Mouse (Mus musculus) right cerebral cortex, postnatal 25 days (tissue): ENCODE data around the gene Pak6.

Source experiments
- DNase-seq: peaks from one replicate; pipeline ENCODE4 v3.0.0; 2022

The Pak6 gene

GRCm38 (mm10) chr2:118700179-118701062 lies 37.3 kb downstream of the Pak6 start:
- peak; percentile 74 for DNase-seq

GRCm38 (mm10) chr2:118701161-118701560 lies 38.1 kb downstream of the Pak6 start:
- no peak for DNase-seq

GRCm38 (mm10) chr2:118701971-118702882 lies 39.1 kb downstream of the Pak6 start:
- no peak for DNase-seq

- no peak for DNase-seq
Observed at GRCm38 (mm10) chr2:118702883-118703761, 40.0 kb downstream of the Pak6 start.

GRCm38 (mm10) chr2:118703913-118704730 lies 41.0 kb downstream of the Pak6 start, which contains the start of gene Ankrd63:
Gene Ankrd63 (minus strand): TSS chr2:118703963.
- no peak for DNase-seq

- no peak for DNase-seq
Observed at GRCm38 (mm10) chr2:118706436-118706835, 43.3 kb downstream of the Pak6 start.

- no peak for DNase-seq
Observed at GRCm38 (mm10) chr2:118708472-118708871, 45.4 kb downstream of the Pak6 start.

- no peak for DNase-seq
Observed at GRCm38 (mm10) chr2:118709655-118710221, 46.6 kb downstream of the Pak6 start.

GRCm38 (mm10) chr2:118711038-118711494 lies 48.0 kb downstream of the Pak6 start:
- DNase-seq, result peak; percentile 70

GRCm38 (mm10) chr2:118713631-118714030 lies 50.5 kb downstream of the Pak6 start:
- no peak for DNase-seq

- DNase-seq, result peak; percentile 78
Observed at GRCm38 (mm10) chr2:118714230-118714629, 51.1 kb downstream of the Pak6 start.

- DNase-seq, result peak; percentile 2
Observed at GRCm38 (mm10) chr2:118716677-118717076, 53.6 kb downstream of the Pak6 start.

- peak; percentile 4 for DNase-seq
Observed at GRCm38 (mm10) chr2:118723693-118724486, 60.8 kb downstream of the Pak6 start.

GRCm38 (mm10) chr2:118725511-118725910 lies 62.4 kb downstream of the Pak6 start:
- no peak for DNase-seq

- DNase-seq, result peak; percentile 1
Observed at GRCm38 (mm10) chr2:118726873-118727272, 63.8 kb downstream of the Pak6 start.

GRCm38 (mm10) chr2:118727911-118728310 lies 64.8 kb downstream of the Pak6 start:
- DNase-seq, result no peak

GRCm38 (mm10) chr2:118728337-118728736 lies 65.2 kb downstream of the Pak6 start, which contains the start of gene Plcb2:
Gene Plcb2 (minus strand): TSS chr2:118728438.
- DNase-seq, result peak; percentile 4

GRCm38 (mm10) chr2:118729194-118729593 lies 66.1 kb downstream of the Pak6 start:
- peak; percentile 2 for DNase-seq

- DNase-seq, result no peak
Observed at GRCm38 (mm10) chr2:118729816-118730621, 66.9 kb downstream of the Pak6 start.
